Mouse (Mus musculus): ENCODE measurements at regions not wholly inside any gene's neighbourhood (a gene's known extent, or its start where the extent isn't known, plus 50 kb on each side); places are given as distances from the start of the nearest gene placed in this dataset.
"Not testable (repeated sequence)": the region's sequence is repeated elsewhere in the genome, so short reads cannot be mapped to it uniquely, and the experiment has no call there.

DNA sequence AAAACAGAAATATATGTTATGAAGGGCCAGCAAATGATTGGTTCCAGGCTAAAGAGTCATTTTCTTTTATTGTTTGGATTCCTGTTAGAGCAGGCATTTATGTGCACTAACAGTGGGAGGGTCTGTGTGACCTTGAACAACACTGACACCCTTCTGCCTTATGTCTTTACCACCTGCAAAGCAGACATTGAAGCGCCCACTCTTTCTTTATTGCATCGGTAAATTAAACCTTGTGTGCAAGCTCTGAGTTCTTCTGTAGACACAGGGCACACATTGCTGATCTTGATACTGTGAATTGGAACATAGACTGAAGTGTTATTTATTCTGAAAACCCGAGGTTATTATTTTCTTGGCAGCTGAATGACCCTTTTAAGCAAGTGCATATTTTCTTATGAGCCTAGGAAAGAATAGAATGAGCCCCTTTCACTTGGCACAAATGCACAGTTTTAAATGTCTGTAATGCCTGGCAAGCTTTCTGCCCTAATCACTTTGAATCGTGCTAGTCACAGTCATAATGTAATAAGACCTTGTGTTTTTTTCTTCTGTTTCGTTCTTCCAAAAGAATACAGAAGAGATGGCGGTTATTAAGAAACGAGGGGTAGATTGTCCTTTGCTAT lies 125.1 kb upstream of the Cobl start:
- no peak for DNase-seq

DNA sequence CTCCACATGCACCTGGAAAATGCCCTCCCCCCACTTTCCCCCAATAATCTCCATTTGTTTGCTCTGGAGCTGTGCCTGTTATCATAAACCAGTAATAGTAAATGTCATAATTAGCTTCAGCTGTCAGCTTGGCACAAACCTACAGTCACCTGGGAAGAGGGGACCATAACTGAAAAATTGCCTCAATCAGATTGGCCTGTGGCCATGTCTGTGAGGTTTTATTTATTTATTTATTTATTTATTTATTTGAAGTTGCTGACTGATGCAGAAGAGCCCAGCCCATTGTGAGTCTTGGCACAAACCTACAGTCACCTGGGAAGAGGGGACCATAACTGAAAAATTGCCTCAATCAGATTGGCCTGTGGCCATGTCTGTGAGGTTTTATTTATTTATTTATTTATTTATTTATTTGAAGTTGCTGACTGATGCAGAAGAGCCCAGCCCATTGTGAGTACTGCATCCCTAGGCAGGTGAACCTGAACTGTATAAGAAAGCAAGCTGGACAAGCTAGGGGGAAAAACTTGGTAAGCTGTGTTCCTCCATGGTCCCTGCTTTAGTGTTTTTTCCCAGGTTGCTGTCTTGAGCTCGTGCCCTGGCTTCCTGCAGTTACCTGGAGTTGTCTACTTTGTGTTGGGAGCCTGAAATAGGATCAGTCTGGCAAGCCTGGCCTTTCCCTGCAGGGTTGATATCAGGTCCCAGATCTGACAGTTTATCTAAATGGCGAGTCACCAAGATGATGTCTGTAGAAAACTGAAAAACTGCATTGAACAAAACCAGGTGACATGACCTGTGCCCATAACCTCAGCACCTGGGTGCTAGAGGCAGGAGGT lies 120.3 kb upstream of the Cobl start:
- not testable (repeated sequence) for DNase-seq

DNA sequence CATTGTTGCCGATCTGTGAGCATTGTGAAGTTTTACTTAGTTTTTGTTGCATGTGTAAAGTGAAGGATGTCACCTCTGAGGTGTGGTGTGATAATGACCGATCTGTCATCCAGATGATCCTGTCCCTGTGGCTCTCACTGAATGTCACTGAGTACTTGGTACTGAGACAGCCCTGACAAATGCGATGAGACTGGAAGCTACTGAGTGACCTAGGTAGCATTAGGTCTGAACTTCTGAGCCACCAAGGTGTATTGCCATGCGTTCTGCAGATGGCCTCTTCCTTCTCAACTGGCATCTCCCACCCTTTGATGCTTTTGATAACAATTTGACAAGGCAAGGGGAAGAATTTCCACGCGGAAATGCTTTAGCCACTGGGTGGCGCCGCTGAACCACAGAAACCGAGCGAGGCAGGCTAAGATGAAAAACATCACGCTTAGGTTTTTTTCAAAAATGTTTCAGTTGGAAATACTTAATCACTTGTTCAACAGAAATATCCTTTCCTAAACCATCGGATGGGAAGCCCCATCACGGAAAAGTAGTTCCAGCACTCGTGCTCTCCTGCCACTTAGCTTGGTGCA lies 114.3 kb upstream of the Cobl start:
- peak; percentile 23 for DNase-seq

DNA sequence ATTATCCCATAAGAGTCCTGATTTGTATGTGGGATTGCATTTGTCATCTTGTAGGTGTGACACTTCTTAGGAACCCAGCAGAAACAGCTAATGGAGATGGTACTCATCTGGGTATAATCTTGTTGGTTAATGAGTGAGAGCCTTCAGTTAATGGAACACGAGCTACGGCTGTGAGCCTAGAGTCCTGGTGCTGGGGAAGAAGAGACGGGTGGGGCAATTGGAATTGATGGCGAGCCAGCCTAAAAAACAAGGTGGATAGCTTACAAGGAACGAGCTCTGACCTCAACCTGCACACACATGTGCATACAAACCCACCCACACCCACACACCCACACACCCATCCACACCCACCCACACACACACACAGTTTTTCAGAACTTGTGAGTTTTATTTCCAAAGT lies 94.9 kb upstream of the Cobl start:
- DNase-seq: no peak

- no peak for DNase-seq
These were observed 94.4 kb upstream of the Cobl start for GRCm38 (mm10) chr11:12558995-12559633.

- DNase-seq: no peak
These were observed 93.4 kb upstream of the Cobl start for GRCm38 (mm10) chr11:12558176-12558575.

DNA sequence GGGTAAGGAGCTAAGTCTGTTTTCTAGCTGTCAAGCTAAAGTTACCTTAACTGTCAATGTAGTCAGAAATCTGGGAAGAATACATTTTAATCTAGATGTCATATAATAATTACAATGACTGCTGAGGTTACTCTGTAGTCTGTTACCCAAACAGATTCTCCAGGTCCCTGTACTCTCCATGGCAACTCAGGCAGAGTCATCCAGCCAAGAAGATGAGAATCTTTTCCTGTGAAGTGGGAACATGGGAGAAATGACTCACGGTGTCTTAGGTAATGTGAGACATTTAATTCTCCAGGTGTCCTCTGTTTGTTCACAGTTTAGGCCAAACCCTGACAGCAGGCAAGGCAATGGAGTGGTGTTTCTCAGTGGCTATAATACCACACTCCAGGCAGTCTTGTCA lies 81.0 kb upstream of the Cobl start:
- DNase-seq: no peak

- DNase-seq: no peak
These were observed 78.3 kb upstream of the Cobl start for GRCm38 (mm10) chr11:12543042-12543441.

- no peak for DNase-seq
These were observed 75.6 kb upstream of the Cobl start for GRCm38 (mm10) chr11:12540333-12540870.

DNA sequence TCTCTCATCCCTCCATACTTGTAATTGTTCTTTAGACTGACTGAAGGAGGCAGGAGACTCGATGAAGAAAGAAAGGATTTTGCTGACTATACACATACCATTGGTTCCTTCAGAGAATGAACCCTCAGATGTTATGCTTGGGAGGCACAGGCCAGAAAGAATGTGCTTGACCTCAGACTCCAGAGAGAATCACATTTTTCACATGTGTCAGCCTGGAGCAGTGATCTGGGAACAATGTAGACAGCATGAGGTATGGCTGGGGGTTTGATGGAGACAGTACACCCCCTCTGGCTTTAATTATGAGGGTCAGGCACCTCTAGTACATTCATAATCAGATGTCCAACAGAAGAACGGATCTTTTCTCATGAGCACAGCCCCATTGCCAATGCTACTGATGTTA lies 70.3 kb upstream of the Cobl start:
- no peak for DNase-seq

GRCm38 (mm10) chr11:12532288-12532687 lies 67.5 kb upstream of the Cobl start:
- no peak for DNase-seq

DNA sequence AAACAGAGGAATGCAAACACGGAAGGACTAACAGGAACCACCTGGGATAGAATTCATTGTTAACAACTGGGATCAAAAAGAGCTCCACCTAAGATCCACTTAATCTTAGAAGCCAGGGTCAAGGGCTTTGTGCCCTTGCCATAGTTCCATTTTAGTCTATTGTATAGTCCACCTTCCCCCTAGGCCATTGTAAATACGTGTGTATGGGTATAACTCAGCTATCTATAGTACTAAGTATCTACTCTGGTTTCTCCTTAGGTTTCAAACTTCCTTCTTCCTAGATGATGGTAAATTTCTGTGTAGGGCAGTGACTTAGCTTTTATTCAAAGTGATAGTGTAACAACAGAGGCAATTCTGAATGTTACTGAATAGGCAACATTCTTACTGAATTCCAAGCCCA lies 57.3 kb upstream of the Cobl start:
- DNase-seq: not testable (repeated sequence)

DNA sequence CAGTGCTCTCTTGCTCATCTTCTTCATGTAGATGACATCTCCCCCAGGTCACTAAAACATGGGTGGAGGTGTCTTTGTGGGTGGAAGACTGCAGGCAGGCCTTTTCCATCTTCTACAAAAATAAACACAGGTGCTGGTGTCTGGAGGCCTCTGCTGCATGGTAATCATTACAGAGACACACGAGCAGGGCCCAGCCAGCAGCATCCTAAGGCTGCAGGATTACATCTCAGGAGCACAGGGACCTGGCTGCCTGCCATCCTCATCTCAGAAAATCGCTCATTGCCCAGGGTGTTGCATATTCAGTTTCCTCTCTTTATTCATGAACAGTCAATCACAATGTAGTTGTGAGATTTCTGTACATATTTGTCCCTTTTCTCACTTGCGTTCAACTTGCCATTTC lies 56.5 kb upstream of the Cobl start:
- DNase-seq: no peak

- DNase-seq: no peak
These were observed 51.6 kb upstream of the Cobl start for GRCm38 (mm10) chr11:12516374-12516773.

Data from thymus, postnatal 4 days (tissue).